Mouse (Mus musculus): ENCODE results near the gene Dars2.
"Not testable (repeated sequence)": the region's sequence is repeated elsewhere in the genome, so short reads cannot be mapped to it uniquely, and the experiment has no call there.

The Dars2 gene

DNA sequence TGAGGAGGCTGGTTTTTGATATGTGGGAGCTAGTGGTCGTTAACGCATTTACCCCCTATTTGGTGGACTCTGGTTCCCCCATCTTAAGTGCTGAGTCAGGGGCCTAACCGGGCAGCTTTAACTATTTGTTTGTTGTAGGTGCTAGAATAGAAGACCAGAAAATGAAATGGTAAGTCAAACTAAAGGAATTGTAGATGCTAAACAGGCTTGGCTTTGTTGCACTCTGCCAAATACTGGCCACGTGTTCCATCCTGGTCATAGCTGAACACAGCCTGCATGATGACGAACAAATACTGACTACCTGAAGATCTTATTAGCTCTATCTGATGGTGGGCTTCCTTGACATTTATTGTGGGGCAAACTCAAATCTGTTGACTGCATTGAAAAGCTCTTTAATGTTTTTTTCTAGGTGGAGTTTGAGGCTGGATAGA, 34.0 kb downstream of the Dars2 start:
- intact Hi-C loops (cut with DNase I), result loop anchor here (5.0 kb wide), 1 partner anchor 74 kb away; no protein-coding TSS in a partner anchor

DNA sequence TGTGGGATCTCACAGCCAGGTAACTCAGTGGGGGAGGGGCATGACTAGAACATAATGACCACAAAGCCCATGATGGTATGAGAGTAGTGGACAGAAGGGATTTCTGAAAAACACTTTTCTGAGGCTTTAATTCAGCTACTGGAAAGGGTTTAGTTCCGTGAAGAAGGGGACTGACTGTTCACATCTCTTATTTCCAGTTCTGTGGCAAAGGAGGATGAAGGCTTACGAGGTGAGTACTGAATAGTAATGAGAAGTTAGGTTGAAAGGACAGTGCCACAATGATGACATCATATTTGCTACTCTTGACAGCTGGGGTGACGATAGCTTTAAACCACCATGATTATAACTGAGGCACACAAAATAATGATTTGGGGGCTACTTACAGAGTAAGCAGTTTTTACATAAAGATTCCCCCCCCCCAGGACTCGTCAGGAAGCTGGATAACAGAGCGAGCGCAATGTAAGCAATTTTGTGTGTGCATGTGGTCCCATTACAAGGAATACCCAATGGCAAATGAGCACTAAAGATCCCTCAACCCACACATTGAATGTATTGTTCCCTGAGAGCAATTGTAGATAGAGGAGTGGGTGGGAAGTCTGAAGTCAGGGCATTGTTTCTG, 34.6 kb downstream of the Dars2 start:
- intact Hi-C loops (cut with DNase I), result loop anchor here (5.0 kb wide), 1 partner anchor 74 kb away; no protein-coding TSS in a partner anchor

DNA sequence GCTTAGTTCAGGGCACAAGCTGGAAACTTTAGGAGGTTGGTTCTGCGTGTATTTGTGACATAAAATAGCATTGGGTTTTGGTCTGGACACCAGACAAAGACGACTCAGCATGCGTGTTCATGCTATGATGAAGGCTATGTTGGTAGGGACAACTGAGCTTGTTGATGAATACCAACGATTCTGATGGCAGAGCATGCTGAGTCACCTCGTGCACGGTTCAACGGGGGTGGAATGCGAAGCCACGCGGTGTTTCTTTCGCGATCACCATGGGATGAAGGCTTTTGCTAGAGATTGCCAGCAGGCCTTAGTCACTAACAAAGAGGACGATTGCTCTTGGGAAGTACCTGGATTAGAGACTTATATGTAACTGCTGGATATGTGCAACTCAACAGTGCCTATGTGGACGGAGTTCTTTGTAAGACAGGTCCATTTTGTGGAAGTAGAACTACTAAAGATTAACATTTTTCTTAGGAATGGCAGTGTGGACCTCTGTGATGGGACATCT, 35.1 kb downstream of the Dars2 start:
- intact Hi-C loops (cut with DNase I), result loop anchor here (5.0 kb wide), 1 partner anchor 73 kb away; no protein-coding TSS in a partner anchor

DNA sequence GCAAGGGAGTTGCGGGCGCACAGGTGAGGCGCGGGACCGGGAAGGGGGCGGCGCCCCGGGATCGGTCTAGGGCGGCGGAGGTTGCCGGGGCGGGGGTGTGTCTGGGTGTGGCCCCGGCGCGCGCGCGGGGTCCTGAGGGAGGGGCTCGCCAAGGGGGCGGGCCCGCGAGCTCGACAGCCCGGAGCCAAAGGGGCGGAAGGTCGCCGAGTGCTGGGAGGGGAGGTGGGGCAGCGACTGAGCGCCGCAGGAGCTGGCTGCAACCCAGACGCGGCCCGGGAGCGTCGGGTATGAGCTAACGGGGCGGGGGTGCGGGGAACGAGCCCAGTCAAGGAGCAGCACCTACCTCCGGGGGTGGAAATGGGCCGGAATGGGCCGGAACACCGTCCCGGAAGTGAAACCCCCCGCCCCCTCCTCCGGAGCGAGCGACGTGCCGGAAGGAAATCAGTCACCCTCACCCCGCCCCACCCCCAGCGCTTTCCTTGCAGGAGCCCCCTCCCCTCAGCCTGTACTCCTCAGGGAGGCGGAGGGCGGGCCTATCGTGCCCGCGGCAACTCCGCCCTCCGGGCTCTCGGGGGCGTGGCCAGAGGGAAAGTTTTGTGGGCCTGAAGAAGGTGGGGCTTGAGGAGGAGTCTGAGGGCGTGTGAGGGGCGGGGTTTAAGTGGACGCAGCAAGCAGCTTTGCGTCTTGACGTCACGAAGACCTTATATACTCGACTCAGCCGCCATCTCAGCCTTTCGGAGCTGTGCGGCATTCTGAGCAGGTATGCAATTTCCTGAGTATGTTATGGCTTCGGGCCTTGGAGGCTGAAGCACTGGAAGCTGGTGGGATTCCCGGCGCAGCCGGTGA, 35.8 kb downstream of the Dars2 start, which contains the start of gene Zbtb37:
Gene Zbtb37 (minus strand): TSS at position 415 of the 846 bp plus-strand sequence.
- intact Hi-C loops (cut with DNase I), result loop anchor here (5.0 kb wide), 1 partner anchor 72 kb away; no protein-coding TSS in a partner anchor

DNA sequence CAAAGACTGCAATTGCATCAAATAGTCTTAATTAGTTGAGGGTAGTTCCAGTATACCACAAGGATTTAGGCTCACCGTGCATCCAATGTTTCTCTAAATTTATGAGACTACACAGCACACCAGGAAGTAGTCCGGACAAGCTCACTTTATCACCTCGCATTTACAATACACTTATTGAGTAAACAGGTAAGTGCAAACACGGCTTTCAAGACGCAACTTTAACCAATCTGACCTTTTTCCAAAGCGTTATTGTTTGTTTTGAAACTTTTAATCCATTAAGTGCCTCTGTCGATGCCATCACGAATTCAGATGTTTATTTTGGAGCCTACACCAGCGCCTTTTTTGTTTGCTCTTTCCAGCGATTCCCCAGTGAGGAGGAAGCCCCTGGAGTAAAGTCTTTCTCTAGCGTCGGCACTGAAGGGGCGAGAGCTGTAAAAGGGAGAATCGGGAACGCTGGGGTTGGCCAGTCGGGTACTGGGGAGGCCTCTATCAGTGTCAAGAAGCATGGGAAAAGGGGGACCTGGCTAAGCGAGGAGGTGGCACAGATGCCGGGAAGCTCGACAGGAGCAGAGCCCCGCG, 36.5 kb downstream of the Dars2 start:
- intact Hi-C loops (cut with DNase I), result no loop called here

DNA sequence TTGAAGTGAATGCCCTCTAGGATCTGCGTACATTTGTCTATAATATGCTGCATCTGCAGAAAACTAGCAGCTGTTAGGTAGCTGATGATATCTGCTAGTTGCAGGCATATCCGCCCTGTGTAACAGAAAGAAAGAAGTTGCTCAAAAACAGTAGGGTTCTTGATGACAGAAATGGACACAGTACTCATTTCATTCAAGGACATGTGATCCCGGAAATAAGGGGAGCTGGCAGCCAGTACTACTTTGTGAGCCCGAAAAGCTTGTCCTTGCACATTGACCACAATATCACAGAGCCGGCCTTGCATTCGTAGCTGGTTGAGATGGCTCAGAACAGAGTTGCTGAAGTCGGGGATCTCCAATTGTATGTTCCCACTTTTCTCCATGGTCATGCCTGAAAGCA, 38.1 kb downstream of the Dars2 start:
- intact Hi-C loops (cut with DNase I), result no loop called here

DNA sequence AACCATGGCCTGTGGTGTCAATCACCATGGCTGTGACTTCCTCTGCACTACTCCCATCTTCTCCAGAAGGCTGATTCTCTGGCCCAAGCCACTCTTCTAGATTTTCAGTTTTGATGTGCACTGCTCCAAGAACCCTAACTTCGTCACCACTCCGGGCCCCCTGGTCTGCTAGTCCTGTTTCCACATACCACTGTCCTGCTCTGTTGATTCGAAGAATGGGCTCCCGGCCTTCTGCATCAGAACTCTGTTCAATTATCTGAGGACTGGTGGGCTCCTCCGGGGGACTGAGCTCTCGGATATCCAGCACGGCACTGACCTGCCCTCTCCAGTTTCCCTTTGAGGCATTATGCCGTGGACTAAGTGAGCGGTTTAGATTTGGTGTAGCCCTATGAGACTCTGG, 38.6 kb downstream of the Dars2 start:
- intact Hi-C loops (cut with DNase I), result no loop called here

DNA sequence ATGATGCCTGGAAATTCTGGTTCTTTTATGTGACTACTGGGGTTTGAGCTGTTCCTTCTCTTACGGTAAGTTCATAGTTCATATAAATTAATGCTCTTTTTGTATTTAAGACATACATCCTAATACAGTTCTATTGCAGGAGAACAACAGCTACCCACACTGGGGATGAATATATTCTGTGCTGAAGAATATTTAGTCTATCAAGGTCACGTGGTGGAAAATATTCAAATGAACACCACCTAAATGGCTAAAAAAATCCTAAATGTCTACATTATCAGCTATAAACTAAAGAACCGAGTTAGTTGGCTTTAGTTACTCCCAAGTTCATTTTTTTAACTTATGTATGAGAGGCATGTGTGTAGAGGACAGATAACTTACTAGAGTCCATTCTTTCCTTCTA, 40.4 kb downstream of the Dars2 start:
- intact Hi-C loops (cut with DNase I), result no loop called here

DNA sequence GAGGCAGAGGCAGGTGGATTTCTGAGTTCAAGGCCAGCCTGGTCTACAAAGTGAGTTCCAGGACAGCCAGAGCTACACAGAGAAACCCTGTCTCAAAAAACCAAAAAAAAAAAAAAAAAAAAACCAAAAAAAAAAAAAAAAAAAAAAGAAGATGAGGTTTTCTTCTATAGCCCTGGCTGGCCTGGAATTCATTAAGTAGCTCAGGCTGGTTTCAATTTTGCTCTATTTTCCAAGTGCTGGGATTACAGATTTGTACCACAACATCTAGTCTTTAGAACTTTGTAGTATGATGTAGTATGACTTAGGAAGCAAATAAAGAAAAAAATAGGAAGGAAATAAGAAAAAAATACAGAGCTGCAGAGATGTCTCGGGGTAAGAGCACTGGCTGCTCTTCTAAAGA, 42.0 kb downstream of the Dars2 start:
- intact Hi-C loops (cut with DNase I), result not testable (repeated sequence)

DNA sequence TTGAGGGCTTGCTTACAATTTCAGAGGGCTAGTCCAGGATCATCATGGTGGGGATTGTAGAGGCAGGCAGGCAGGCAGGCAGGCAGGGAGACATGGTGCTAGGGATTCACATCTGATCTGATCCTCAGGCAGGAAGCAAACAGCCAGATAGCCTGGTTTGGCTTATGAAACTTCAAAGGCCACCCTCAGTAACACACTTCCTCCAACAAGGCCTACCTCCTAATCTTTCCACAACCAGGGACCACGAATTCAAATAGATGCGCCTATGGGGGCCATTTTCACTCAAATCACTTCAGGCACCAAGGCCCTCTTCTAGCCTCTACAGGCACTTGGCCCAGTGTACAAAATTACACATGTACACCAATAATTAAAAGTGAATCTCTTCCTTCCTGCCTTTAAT, 43.3 kb downstream of the Dars2 start:
- intact Hi-C loops (cut with DNase I), result no loop called here

DNA sequence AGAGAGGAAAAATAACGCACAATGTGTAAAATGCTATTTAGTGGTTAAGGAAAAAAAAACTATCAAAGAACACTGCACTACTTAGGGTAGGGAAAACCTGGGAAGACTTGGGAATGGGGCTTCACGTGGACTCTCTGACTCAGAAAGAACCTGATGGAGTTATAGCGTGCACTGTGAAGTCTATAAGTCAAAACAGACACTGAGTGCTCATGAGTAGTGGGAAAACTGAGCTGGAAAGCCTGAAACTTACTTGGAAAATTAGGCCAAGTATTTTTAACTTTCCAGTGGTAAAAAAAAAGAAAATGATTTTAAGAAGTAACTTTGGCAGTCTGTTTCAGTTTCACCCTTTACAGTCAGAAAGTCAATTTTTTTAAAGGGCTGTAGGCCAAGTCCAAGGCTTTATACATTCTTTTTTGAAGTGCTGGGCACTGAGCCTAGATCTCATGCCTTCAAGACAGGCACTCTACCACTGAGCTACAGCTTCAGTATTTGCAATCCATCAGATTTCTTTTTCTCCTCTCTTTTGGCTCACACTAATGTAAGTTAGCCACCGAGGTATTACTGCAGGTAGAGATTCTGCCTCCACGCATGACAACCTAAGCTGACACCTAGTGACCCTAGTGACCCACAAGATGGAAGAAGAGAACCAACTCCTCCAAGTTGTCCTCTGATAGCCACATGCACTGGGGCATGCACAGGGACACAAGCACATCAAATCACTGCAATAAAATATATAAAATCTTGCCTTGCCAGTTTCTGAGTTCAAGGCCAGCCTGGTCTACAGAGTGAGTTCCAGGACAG, 44.8 kb downstream of the Dars2 start:
- intact Hi-C loops (cut with DNase I), result no loop called here

DNA sequence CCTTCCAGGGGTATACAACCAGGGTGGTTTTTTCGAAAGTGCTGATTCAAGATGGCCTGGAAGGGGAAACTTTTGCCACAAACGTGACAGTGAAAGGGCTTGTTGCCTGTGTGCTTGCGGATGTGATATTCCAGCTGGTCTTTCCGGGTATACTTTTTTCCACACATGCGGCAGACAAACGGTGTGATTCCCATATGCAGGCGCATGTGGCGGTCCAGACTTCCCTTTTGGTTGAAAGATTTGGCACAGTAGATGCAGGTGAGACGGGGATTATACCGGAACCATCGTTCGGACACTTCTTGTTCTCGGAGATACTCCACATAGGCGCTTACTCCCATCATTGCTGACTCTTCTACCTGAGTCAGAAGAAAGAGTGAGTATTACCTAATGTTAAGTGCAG, 50.4 kb downstream of the Dars2 start:
- intact Hi-C loops (cut with DNase I), result no loop called here

DNA sequence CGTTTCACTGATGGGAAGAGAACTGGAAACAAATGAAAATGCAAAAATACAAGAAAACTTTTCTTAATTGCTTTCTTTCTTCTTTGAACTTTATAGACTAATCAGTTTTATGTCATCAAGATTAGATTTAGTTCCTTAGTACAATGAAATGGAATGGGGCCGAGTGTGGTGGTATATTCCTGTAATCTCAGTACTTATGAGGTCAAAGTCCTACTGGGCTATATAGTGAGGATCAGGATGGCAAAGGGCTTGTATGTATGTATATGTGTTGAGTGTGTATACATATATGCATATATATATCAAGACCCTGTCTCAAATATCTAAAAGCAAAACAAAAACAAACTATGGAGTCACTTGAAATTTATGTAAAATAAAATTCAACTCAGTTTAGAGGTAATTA, 54.1 kb downstream of the Dars2 start:
- intact Hi-C loops (cut with DNase I), result no loop called here

DNA sequence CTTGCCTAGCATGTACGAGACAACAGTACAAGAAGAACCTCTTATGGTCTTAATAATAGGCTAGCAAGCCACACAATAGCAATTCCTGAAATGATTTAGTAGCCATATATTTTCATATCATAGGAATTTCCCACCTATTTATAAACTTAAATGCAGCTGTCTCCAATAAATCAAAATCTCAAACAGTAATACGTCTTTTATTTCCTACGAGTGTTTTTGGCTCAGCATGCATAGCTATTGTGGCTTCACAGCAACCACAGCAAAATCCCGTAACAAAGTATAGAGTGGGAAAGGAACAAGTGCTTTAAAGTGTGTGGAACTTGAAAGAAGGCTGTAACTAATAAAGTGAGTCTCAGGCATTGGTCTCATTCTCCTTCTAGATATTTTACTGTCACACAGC, 60.0 kb downstream of the Dars2 start:
- intact Hi-C loops (cut with DNase I), result no loop called here

DNA sequence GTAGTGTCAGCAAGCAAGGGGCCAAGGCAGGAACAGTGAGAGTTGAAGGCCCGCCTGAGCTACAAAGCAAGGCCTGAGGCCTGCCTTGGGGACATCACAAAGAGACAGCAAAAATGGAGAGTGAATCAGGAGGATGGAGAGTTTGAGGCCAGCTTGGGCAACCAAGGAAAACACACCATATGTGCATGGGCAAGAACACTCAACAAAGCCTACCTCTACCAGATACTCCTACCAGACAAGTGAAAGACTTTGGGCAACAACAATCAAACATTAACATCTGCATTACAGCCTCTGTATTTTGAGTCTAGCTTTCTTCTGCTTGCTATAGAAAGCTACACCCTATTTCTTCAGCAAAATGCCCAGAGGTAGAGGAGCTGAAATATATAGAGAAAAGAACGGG, 62.4 kb downstream of the Dars2 start:
- intact Hi-C loops (cut with DNase I), result no loop called here

DNA sequence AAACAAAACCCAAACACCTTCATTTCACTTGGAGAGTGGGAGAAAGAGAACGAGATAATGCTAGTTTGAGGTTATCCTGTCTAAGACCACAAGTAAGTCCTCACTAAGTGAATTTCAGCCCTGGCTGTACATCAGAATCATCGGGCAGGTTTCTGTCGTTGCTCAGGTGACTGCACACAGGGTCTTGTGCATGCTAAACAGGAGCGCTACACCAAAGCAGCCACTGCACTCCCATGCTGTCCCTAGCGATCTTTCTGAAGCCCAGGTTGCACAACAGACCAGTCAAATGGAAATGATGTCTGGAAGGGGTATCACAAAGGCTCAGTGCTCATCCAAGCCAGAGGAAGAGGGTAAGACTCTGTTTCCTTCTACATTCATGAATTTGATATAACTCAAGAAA, 64.0 kb downstream of the Dars2 start:
- intact Hi-C loops (cut with DNase I), result no loop called here

DNA sequence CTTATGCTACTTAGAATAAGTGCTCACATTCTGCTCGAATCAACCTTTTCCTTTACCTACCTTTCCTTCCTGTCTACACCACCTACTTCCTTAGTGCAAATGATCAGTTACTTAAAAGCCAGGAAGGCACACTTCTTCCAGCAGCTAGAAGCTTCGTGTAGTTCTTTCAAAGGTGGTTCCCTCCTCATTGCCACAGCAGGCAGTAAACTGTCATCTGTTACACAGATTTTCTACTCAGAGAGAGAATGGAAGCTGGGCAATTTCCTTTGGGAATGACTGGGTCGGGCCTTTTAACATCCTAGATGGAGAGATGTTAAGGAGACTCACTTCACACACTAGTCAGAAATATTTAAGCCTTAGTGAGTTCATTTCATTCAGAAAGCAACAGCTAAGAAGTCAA, 64.9 kb downstream of the Dars2 start:
- intact Hi-C loops (cut with DNase I), result no loop called here

DNA sequence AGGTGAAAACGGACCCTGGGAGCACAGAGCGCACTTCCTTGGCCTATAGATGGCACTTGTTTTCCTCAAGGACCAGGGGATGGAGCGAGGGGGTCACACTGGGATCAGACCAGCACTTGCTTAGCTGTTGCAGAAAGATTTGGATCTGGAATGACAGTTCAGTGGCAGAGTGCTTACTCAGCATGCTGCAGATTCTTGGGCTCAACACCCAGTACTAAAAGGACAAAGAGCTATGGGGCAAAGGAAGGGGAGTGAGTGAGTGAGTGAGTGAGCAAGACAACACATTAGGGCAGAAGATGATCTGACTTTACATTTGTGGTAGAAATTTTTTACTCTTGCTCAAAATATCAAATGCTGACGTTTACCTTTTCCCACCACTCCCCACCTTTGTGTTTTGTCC, 65.5 kb downstream of the Dars2 start:
- intact Hi-C loops (cut with DNase I), result no loop called here

DNA sequence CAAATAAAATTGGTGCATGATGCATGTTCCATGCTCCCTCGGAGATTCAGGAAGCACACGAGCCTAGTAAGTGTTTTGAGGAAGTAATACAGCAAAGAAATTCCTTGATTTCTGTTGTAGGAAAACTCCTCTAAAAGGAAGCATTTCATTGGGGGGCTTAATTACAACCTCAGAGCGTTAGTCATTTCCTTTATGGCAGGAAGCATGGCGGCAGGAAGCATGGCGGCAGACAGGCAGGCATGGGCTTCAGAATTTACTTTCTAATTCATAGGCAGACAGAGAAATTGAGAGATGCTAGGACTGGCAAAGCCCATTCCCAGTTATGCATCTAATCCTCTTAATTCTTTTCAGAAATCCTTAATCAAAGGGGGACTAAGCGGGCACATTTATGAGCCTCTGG, 76.6 kb downstream of the Dars2 start:
- intact Hi-C loops (cut with DNase I), result no loop called here

Measured in adrenal gland (tissue).